Mouse (Mus musculus) intestine, embryonic 15.5 days (tissue): ENCODE measurements around the gene Spock1. TPM values are rescaled to one million over a fixed set of nuclear protein-coding genes. Genes with fewer than 3 reads are reported as not detected.

Experiments
- ATAC-seq: fragments of 200-750 bp; cut with Nextera tagmentation; 2 replicates; pipeline ENCODE4 v1.8.0; 2017; ENCODE audit warnings: moderate TSS enrichment, moderate library complexity
- H3K27ac ChIP-seq: fragments of 300-500 bp; sonication (generic); 2 replicates; pipeline ENCODE4 v1.5.1; 2015; ENCODE audit warnings: mild to moderate bottlenecking, inconsistent platforms
- H3K27me3 ChIP-seq: fragments of 300-500 bp; sonication (generic); replicated peaks from 2 replicates; pipeline ENCODE4 v1.6.1; 2015; ENCODE audit warnings: inconsistent platforms
- H3K36me3 ChIP-seq: fragments of 300-500 bp; sonication (generic); 2 replicates; pipeline ENCODE4 v1.6.1; 2015; ENCODE audit warnings: inconsistent platforms
- H3K4me1 ChIP-seq: fragments of 300-500 bp; sonication (generic); replicated peaks from 2 replicates; pipeline ENCODE4 v1.6.1; 2015; ENCODE audit warnings: inconsistent platforms
- H3K4me2 ChIP-seq: fragments of 300-500 bp; sonication (generic); replicated peaks from 2 replicates; pipeline ENCODE4 v1.6.1; 2015; ENCODE audit warnings: mild to moderate bottlenecking, inconsistent platforms
- H3K4me3 ChIP-seq: fragments of 300-500 bp; sonication (generic); replicated peaks from 2 replicates; pipeline ENCODE4 v1.5.1; 2015; ENCODE audit warnings: inconsistent platforms
- H3K9ac ChIP-seq: fragments of 300-500 bp; sonication (generic); 2 replicates; pipeline ENCODE4 v1.6.1; 2015; ENCODE audit warnings: inconsistent platforms
- H3K9me3 ChIP-seq: fragments of 300-500 bp; sonication (generic); 2 replicates; pipeline ENCODE4 v1.6.1; 2016; ENCODE audit warnings: inconsistent platforms
- WGBS: fragments of 180-500 bp; shearing (Covaris S2); methylation state at CpG from one replicate; pipeline ENCODE4 v1.1.7; 2015; 5-methylcytosine and 5-hydroxymethylcytosine counted together
- polyA plus RNA-seq: library from polyadenylated mRNA; unstranded; fragments of >200 nt; fragmentation: Nextera tagmentation; extraction: Ambion mirVana; gene quantifications from 2 replicates; pipeline ENCODE4 v1.2.1, GENCODE M21; 2015

The Spock1 gene
- polyA plus RNA-seq, 1 experiment from 2014 or later: 3.5 TPM

DNA sequence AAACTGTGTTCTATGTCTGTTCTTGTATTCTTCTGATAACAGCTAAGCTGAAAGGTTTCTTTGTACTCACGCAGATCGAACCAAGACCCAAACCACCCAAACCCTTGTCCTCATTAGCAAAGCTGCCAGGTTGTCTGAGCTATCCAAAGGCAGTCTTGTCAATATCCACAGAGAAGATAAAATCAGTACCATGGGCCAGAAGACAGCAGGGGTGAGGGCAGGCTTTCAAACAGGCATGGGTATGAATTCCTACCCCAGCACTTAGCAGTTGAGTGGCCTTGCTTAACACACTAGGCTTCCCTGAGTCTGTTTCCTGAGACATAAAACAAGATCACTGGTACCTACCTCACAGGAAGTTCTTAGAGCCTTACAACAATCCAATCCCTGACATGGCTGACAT, 205.2 kb downstream of the Spock1 start:
- no peak for ATAC-seq
- Histone ChIP-seq H3K4me3 (no peak overlapping the region), H3K36me3 (no peaks in the 10 kb centered on the region), H3K9ac (no peak overlapping the region), H3K27me3 (no peaks in the 10 kb centered on the region), H3K4me2 (no peak overlapping the region), H3K9me3 (no peaks in the 10 kb centered on the region), H3K27ac (no peak overlapping the region), H3K4me1 (no peaks in the 10 kb centered on the region)
- 87% methylated on average over 2 of the region's 2 CpGs for WGBS

DNA sequence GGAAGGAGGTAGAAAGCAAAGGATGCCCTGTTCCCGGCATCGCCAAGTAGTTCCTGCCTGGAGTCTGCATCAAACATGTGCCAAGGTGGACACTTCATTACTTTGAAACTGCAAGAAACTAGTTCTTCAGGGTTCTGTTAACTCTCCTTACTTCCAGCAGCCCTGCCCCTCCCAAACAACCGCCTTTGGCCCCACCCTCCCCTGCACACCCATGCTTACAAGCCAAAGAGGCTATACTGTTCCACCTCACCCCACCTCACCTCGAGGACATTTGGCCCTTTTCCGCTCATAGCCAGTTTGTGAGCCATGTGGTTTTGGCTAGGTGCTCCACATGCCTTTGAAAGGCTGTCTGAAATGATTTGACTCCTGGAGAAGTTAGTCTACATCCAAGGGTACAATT, 211.4 kb downstream of the Spock1 start:
- WGBS: 67% methylated on average over 5 of the region's 5 CpGs

DNA sequence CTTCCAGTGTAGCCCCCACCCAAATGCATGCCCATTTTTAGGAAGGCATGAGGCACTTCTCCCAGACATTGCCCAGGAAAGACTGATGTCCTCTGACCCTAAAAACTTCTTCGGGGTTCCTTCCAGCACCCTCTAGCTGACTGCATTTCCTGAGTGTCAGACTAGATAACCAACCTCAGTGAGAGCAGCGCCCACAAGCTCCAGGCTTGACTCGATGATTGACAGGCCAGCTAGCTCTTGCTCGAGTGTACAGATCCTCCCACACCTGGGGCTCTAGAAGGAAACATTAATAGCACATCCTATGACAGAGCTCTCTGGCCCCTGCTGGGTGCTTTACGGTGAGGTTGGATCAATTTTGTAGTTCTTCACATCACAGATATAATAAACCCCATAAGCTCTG, 219.2 kb downstream of the Spock1 start:
- no peaks in the 10 kb centered on the region for H3K27me3 ChIP-seq
- H3K9ac ChIP-seq: no peak overlapping the region
- H3K4me2 ChIP-seq: no peak overlapping the region
- no peaks in the 10 kb centered on the region for H3K9me3 ChIP-seq
- no peaks in the 10 kb centered on the region for H3K4me1 ChIP-seq
- no peak overlapping the region for H3K27ac ChIP-seq
- no peaks in the 10 kb centered on the region for H3K36me3 ChIP-seq
- ATAC-seq: no peak
- 74% methylated on average over 5 of the region's 5 CpGs for WGBS
- H3K4me3 ChIP-seq: no peak overlapping the region

More for the DNA sequence above, 211.4 kb downstream of the Spock1 start:
- Histone ChIP-seq H3K9me3 (no peaks in the 10 kb centered on the region), H3K4me2 (no peak overlapping the region), H3K4me3 (no peak overlapping the region), H3K4me1 (no peaks in the 10 kb centered on the region), H3K27ac (no peak overlapping the region), H3K27me3 (no peaks in the 10 kb centered on the region), H3K9ac (no peak overlapping the region), H3K36me3 (no peaks in the 10 kb centered on the region)
- ATAC-seq: no peak

DNA sequence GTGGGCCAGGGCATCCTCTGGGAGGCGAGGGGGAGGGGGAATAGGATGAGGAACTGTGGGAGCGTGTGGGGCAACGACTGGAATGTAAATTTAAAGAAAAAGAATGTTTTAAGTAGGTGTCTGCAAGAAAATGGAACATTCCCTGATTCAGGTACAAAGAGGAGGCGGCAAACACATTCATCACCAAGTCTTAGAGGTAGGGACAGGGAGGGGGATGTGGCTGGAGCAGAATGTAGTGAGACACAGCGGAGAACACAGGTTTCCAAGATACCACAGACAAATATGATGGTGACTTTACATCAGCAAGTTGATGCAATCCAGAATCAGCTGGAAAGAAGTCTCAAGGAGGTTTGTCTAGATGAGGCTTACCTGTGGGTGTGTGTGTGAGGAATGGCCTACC, 221.7 kb downstream of the Spock1 start:
- H3K4me2 ChIP-seq: no peak overlapping the region
- WGBS: 66% methylated on average over 5 of the region's 5 CpGs
- no peaks in the 10 kb centered on the region for H3K9me3 ChIP-seq
- H3K4me1 ChIP-seq: no peaks in the 10 kb centered on the region
- no peaks in the 10 kb centered on the region for H3K27me3 ChIP-seq
- no peaks in the 10 kb centered on the region for H3K36me3 ChIP-seq
- ATAC-seq: no peak
- no peak overlapping the region for H3K27ac ChIP-seq
- no peak overlapping the region for H3K4me3 ChIP-seq
- H3K9ac ChIP-seq: no peak overlapping the region

DNA sequence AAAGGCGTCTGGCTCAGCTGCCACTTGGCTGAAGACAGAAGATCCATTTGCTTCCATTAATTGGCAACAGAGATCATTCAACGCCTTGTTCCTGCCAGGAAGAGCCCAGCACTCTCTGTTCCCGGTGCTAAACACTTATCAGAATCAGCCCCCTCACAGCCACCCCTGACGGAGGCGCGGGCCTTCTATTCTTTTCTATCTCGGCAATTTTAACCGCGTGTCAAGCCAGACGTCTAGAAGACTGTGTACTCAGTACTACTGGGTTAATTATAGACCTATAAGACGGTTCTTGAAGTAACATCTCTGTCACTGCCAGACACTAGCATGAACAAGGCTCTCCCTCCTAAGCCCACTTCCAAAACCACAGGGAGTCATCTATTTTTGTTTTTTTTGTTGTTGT, 222.9 kb downstream of the Spock1 start:
- Histone ChIP-seq H3K27me3 (no peaks in the 10 kb centered on the region), H3K27ac (no peak overlapping the region), H3K9ac (no peak overlapping the region), H3K4me1 (no peaks in the 10 kb centered on the region), H3K4me2 (no peak overlapping the region), H3K9me3 (no peaks in the 10 kb centered on the region), H3K36me3 (no peaks in the 10 kb centered on the region), H3K4me3 (no peak overlapping the region)
- WGBS: 68% methylated on average over 11 of the region's 11 CpGs
- no peak for ATAC-seq

DNA sequence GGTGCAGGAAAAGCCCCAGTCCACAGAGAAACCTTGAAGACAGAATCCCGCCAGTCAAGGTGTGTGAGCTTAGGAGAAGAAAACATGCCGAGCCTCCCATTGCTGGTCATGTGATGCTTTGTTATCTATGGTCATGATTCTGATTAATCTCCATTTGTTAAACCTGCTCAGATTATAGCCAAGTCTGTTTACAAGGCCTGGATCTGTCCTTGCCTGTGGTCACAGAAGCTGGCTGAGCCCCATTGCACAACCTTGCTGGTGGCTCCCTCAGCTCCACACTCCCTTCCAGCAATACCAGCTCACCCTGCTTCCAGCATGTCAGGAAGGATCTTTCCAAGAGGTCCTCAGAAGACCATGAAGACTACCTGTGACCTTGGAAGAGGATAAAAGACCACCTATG, 228.5 kb downstream of the Spock1 start:
- no peak for ATAC-seq
- Histone ChIP-seq H3K9ac (no peak overlapping the region), H3K9me3 (no peaks in the 10 kb centered on the region), H3K27me3 (no peaks in the 10 kb centered on the region), H3K27ac (no peak overlapping the region), H3K4me1 (no peaks in the 10 kb centered on the region), H3K4me3 (no peak overlapping the region), H3K36me3 (no peaks in the 10 kb centered on the region), H3K4me2 (no peak overlapping the region)
- 79% methylated on average over 2 of the region's 2 CpGs for WGBS

DNA sequence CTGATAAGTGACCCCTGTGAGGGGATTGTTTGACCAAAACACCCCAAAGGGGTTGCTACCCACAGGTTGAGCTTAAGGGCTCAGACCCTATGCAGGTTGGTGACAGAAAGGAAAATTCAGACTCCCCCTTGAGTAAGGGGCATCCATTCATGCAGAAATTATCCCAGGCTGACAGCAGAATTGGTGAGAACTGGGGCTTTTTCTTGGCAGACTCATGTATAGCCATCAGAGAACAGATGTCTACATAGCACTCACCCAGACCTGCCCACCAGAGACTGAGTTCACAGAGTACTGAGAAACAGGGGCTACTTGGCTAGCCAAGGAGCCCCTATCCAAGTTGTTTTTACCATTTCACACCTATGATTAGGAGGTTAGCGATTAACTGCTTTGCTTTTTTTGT, 231.3 kb downstream of the Spock1 start:
- no peak for ATAC-seq
- Histone ChIP-seq H3K9me3 (no peaks in the 10 kb centered on the region), H3K27ac (no peak overlapping the region), H3K4me3 (no peak overlapping the region), H3K9ac (no peak overlapping the region), H3K4me2 (no peak overlapping the region), H3K36me3 (no peaks in the 10 kb centered on the region), H3K4me1 (no peaks in the 10 kb centered on the region), H3K27me3 (no peaks in the 10 kb centered on the region)
- 96% methylated on average over 1 of the region's 1 CpGs for WGBS

DNA sequence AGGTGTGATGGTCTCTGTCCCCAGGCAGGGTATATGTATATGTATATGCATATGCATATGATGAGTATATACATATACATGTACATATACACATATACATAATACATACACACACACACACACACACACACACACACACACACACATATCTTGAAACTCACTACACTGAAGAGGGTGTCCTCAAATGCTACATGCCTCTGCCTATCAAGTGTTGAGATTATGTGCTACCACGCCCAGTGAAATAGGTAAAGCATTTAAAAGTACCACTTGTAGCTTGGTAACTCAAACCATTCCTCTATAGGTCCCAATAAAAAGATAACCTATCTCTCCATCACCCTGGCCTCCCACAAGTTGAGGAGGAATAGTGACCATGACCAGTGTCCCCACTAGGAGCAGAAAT, 234.7 kb downstream of the Spock1 start:
- no peak for ATAC-seq
- no peak overlapping the region for H3K9ac ChIP-seq
- no peaks in the 10 kb centered on the region for H3K27me3 ChIP-seq
- no peaks in the 10 kb centered on the region for H3K9me3 ChIP-seq
- H3K4me2 ChIP-seq: no peak overlapping the region
- WGBS: 83% methylated on average over 1 of the region's 1 CpGs
- H3K36me3 ChIP-seq: no peaks in the 10 kb centered on the region
- H3K4me1 ChIP-seq: no peaks in the 10 kb centered on the region
- no peak overlapping the region for H3K27ac ChIP-seq
- H3K4me3 ChIP-seq: no peak overlapping the region

DNA sequence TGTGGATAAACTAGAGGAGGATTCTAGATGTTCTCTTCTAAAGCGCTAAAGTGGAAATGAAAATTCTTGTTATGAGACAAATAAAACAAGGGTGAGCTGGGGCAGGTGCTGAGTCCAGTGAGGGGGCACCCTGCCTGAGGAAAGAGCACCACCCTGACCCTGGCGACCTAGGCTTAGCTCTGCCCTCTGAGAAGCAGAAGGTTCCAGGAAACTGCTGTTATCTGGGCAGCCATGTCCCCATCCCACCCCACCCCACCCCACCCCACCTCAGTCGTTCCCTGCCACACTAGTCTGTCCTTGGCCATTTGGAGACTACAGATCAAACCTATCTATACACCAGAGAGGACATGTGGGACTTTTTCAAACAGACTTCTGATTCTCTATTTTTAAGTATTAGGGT, 235.4 kb downstream of the Spock1 start:
- WGBS: 63% methylated on average over 3 of the region's 3 CpGs
- H3K4me3 ChIP-seq: no peak overlapping the region
- no peak overlapping the region for H3K4me2 ChIP-seq
- no peaks in the 10 kb centered on the region for H3K27me3 ChIP-seq
- H3K9ac ChIP-seq: no peak overlapping the region
- H3K27ac ChIP-seq: no peak overlapping the region
- peak; percentile 53; the same call in 1 of the 2 replicates for ATAC-seq
- H3K4me1 ChIP-seq: no peaks in the 10 kb centered on the region
- no peaks in the 10 kb centered on the region for H3K9me3 ChIP-seq
- no peaks in the 10 kb centered on the region for H3K36me3 ChIP-seq

DNA sequence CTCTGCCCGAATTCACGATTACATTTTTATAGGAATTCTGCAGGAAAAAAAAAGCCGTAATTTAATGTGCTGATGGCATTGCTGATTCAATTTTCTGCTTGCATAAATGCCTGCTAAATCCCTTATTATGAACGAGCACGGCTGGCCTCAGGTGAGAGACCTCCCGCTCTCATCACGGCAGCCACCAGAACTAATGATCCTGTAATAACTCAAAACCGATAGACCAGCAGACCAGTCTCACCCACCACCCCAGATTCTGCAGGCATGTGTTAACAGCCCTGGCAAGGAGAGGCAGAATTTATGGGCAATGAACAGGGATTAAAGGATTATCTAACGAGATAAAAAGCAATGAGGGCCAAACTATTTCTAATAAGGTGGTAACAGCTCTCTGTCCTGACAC, 236.2 kb downstream of the Spock1 start:
- Histone ChIP-seq H3K36me3 (no peaks in the 10 kb centered on the region), H3K4me1 (no peaks in the 10 kb centered on the region), H3K9me3 (no peaks in the 10 kb centered on the region), H3K27me3 (no peaks in the 10 kb centered on the region), H3K4me3 (no peak overlapping the region), H3K27ac (no peak overlapping the region), H3K9ac (no peak overlapping the region), H3K4me2 (no peak overlapping the region)
- WGBS: 60% methylated on average over 9 of the region's 9 CpGs
- no peak for ATAC-seq

DNA sequence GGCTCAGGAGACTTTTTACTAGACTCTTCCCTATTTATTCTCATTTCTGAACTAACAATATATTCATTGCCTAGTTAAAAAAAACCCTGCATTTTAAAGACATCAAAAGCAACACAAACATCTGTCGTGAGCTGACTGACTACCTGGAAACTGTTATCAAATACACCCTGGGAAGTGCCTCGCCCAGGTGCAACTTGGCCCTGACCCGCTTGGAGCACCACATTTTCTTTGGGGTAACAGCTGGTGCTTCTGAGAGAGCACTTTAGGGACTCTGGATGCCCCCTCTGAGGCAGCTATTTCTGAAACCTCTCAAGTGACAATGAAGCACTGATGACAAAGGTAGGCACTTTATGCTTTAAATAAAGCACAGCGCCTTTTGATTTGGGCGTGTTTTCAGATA, 236.8 kb downstream of the Spock1 start:
- Histone ChIP-seq H3K36me3 (no peaks in the 10 kb centered on the region), H3K4me3 (no peak overlapping the region), H3K9me3 (no peaks in the 10 kb centered on the region), H3K27ac (no peak overlapping the region), H3K4me2 (no peak overlapping the region), H3K4me1 (no peaks in the 10 kb centered on the region), H3K9ac (no peak overlapping the region), H3K27me3 (no peaks in the 10 kb centered on the region)
- ATAC-seq: no peak
- 76% methylated on average over 5 of the region's 5 CpGs for WGBS

DNA sequence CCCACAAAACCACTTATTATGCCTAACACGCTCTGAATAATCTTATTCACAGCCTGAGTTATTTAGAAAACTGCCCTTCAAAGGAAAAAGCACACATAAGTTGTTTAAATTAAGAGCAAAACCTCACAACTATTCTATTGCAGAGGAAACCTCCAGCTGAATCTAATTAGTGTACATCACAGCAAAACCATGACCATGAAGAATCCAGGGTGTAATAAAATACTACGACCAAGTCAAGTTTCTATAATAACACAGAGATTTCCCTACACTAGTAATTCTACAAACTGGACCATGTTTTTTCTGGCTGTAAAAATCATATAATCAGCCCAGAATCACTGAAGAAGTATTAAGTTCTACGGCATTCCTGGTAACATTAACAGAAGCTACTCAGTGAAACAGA, 240.5 kb downstream of the Spock1 start:
- Histone ChIP-seq H3K9ac (no peak overlapping the region), H3K9me3 (no peaks in the 10 kb centered on the region), H3K36me3 (no peaks in the 10 kb centered on the region), H3K27ac (no peak overlapping the region), H3K4me2 (no peak overlapping the region), H3K4me1 (no peaks in the 10 kb centered on the region), H3K27me3 (no peaks in the 10 kb centered on the region), H3K4me3 (no peak overlapping the region)
- ATAC-seq: no peak
- 76% methylated on average over 3 of the region's 3 CpGs for WGBS

DNA sequence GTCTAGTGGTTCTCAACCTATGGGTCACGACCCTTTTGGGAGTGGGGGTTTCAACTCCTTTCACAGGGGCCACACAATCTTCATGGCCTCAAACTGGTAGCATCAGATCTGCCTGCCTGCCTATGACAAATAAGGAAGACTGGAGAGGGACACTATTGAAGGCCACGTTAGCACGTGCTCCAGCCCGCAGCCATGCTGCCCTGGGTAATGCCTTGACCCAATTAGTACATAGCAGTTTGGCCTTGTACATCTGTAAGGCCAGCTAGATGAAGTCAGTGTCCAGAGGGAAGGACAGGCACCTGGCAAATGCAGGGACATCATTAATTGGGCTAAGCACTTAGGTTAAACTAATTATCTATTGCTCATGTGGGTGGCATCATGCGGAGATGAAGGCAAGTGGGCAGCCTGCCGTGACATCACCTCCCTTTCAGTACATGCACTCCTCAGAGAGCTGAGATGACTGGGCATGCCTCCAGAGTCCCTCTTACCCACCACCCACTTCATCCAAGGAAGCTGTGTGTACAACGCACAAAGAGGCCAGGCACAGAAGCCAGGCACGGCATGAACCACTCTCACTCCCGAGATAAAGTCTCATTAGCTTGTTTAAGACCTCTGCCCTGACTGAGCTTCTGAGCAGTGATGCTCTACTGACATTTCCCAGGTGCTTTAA, 241.8 kb downstream of the Spock1 start:
- no peak overlapping the region for H3K4me2 ChIP-seq
- WGBS: 52% methylated on average over 9 of the region's 9 CpGs
- no peaks in the 10 kb centered on the region for H3K9me3 ChIP-seq
- ATAC-seq: no peak
- H3K36me3 ChIP-seq: no peaks in the 10 kb centered on the region
- H3K9ac ChIP-seq: no peak overlapping the region
- no peaks in the 10 kb centered on the region for H3K4me1 ChIP-seq
- H3K27ac ChIP-seq: no peak overlapping the region
- H3K27me3 ChIP-seq: no peaks in the 10 kb centered on the region
- H3K4me3 ChIP-seq: no peak overlapping the region
